Mouse (Mus musculus): ENCODE measurements at regions not wholly inside any gene's neighbourhood (a gene's known extent, or its start where the extent isn't known, plus 50 kb on each side); places are given as distances from the start of the nearest gene placed in this dataset.

DNA sequence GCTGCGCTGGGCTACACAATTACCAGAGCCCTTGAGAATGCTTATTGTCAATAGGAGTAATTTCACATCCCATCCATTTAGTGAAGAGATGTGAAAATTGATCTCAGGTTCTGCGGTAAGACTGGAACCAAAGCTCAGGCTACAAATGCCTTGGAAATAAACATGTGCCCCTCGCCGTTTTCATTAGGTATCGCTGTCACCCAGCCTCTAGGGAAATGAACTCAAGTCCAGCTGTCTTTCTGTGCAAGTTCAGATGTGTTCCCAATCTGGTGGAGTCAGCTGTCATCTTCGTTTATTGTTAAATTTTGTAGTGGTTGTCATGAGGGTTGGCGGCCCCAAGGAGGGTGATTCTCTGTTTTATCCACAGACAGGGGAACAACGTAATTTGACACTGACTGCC lies 65.4 kb upstream of the Tanc2 start:
- TF ChIP-seq JUND (conservative IDR thresholded peaks at IDR 0.05; ENCODE audit: low read depth, low read length) (no peak), POLR2AphosphoS2 (IDR thresholded peaks at IDR 0.05; ENCODE audit: low read depth, low read length) (no peak), NRF1 (IDR thresholded peaks at IDR 0.05; ENCODE audit: low read depth, low read length) (no peak), PAX5 (IDR thresholded peaks at IDR 0.05; ENCODE audit: low read length) (no peak), POLR2A (IDR thresholded peaks at IDR 0.05; ENCODE audit: low read depth, low read length) (no peak), ETS1 (conservative IDR thresholded peaks at IDR 0.05; ENCODE audit: low read depth, low read length) (no peak), NELFE (IDR thresholded peaks at IDR 0.05; ENCODE audit: low read depth, low read length) (no peak), CTCF (conservative IDR thresholded peaks at IDR 0.05 in 1 of 2, IDR thresholded peaks at IDR 0.05 in 1 of 2; ENCODE audit: low read depth in 2 of 2, low read length in 2 of 2) (no peak), MXI1 (IDR thresholded peaks at IDR 0.05; ENCODE audit: low read depth, low read length) (no peak), EP300 (IDR thresholded peaks at IDR 0.05; ENCODE audit: low read length) (no peak), CHD2 (IDR thresholded peaks at IDR 0.05; ENCODE audit: low read length) (no peak), GABPA (IDR thresholded peaks at IDR 0.05; ENCODE audit: insufficient replicate concordance, low read depth, low read length) (no peak), CHD1 (IDR thresholded peaks at IDR 0.05; ENCODE audit: low read depth, low read length) (no peak)
